Mouse (Mus musculus) urinary bladder, adult 2 months (tissue): ENCODE results near the gene Tmem206. TPM values are rescaled to one million over a fixed set of nuclear protein-coding genes. Genes with fewer than 3 reads are reported as not detected.

Experiments used
- polyA plus RNA-seq: library from polyadenylated mRNA; depleted of rRNA; stranded (reverse); fragments of >200 nt; gene quantifications from 2 replicates; pipeline ENCODE4 v1.2.3, GENCODE M21; 2012; rRNA removed

Tmem206 gene
- polyA plus RNA-seq, 1 experiment, result 7.5 TPM

Other genes starting within 250 kb of the Tmem206 start
- gene Batf3, start 228.1 kb upstream of the Tmem206 start, polyA plus RNA-seq, result 4.5 and 4.7 TPM in 2 replicates
- gene Fam71a, start 161.1 kb upstream of the Tmem206 start, polyA plus RNA-seq, result not detected in 2 replicates
- gene Atf3, start 107.9 kb upstream of the Tmem206 start, polyA plus RNA-seq, result 4.6 and 9.8 TPM in 2 replicates
- gene Nenf, start 7.7 kb upstream of the Tmem206 start, polyA plus RNA-seq, result 180 and 193 TPM in 2 replicates
- gene Ppp2r5a, start 77.4 kb downstream of the Tmem206 start, polyA plus RNA-seq, result 71.1 and 76.4 TPM in 2 replicates
- gene Dtl, start 249.6 kb downstream of the Tmem206 start, polyA plus RNA-seq, result 0.72 and 1.0 TPM in 2 replicates
- 22.1 and 24.1 TPM in 2 replicates for gene Ints7, start 249.7 kb downstream of the Tmem206 start, polyA plus RNA-seq